Mouse (Mus musculus): ENCODE data around the gene Stum.

DNA sequence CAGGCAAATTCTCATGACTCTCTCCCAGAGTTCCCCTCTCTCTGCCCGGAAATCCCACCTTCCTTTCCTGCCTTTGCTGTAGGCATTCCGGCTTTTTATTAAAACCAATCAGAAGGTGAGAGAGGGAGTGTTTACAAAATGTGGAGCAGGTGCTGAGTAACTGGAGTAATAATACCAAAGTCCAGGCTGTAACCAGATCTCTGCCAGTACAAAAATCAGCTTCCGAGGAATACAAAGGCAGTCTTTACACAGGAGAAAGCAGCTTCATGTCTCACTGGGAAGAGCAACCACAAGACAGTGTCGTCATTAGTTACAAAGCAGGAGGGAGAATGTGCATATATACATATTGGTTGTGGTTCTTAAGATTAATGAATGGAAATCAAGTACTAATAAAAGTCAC is 19.3 kb upstream of the Stum start:
- TF ChIP-seq CTCF (IDR thresholded peaks at IDR 0.05; ENCODE audit: low read depth, low read length): no peak
- TF ChIP-seq GATA2 (IDR thresholded peaks at IDR 0.05; ENCODE audit: borderline replicate concordance, low read depth, low read length): no peak
- TF ChIP-seq POLR2AphosphoS5 (IDR thresholded peaks at IDR 0.05; ENCODE audit: insufficient replicate concordance, low read depth, low read length): no peak
